Mouse (Mus musculus) forebrain, embryonic 10.5 days (tissue): Measurements from ENCODE around the gene Gm3776. TPM values are rescaled to one million over a fixed set of nuclear protein-coding genes. Genes with fewer than 3 reads are reported as not detected.
"Not testable (repeated sequence)": the region's sequence is repeated elsewhere in the genome, so short reads cannot be mapped to it uniquely, and the experiment has no call there.

ENCODE experiments used
- DNase-seq: peaks from one replicate; pipeline ENCODE4 v3.0.0-alpha.2; 2017; ENCODE audit warnings: low spot score; ENCODE audit errors: extremely low spot score
- H3K27ac ChIP-seq: fragments of 300-500 bp; sonication (generic); 2 replicates; pipeline ENCODE4 v1.5.1; 2016; ENCODE audit warnings: mild to moderate bottlenecking
- H3K27me3 ChIP-seq: fragments of 300-500 bp; sonication (generic); 2 replicates; pipeline ENCODE4 v1.6.1; 2016; ENCODE audit warnings: mild to moderate bottlenecking; ENCODE audit not compliant: poor library complexity, severe bottlenecking
- H3K36me3 ChIP-seq: fragments of 300-500 bp; sonication (generic); replicated peaks from 2 replicates; pipeline ENCODE4 v1.6.1; 2016; ENCODE audit warnings: mild to moderate bottlenecking, moderate library complexity
- H3K4me1 ChIP-seq: fragments of 300-500 bp; sonication (generic); 2 replicates; pipeline ENCODE4 v1.6.1; 2016
- H3K4me3 ChIP-seq: fragments of 300-500 bp; sonication (generic); 2 replicates; pipeline ENCODE4 v1.5.1; 2016; ENCODE audit warnings: mild to moderate bottlenecking, moderate library complexity
- H3K9me3 ChIP-seq: fragments of 300-500 bp; sonication (generic); 2 replicates; pipeline ENCODE4 v1.6.1; 2016; ENCODE audit warnings: mild to moderate bottlenecking, moderate library complexity
- whole genome bisulfite sequencing: fragments of 180-500 bp; shearing (Covaris S2); methylation state at CpG from one replicate; pipeline ENCODE4 v1.1.7; 2016; 5-methylcytosine and 5-hydroxymethylcytosine counted together
- polyA plus RNA-seq: library from polyadenylated mRNA; unstranded; fragments of >200 nt; fragmentation: Nextera tagmentation; extraction: Ambion mirVana; gene quantifications from 2 replicates; pipeline ENCODE4 v1.2.1, GENCODE M21; 2016

Gm3776 gene
- polyA plus RNA-seq, 1 experiment from 2014 or later, result not detected

DNA sequence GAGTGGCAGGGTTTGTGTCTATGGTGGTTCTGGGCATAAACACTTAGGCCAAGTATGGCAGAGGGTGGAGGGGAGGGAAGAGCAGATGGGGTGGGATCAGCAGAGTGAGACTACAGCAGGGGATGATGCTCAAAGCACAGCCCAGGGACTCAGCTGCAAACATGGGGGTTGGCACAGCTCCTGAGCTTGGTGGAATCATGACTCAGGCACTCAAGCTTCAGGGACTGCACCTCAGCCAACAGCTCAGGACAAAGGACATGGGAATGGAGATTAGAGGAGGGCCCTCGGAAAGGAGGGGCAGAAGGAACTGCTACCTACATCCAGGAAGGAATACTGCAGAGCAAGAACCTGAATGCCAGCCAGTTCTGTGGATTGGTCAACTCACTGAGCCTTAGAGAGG, 42.2 kb downstream of the Gm3776 start:
- H3K27me3 ChIP-seq, H3K4me1 ChIP-seq, H3K36me3 ChIP-seq, H3K27ac ChIP-seq, H3K9me3 ChIP-seq, H3K4me3 ChIP-seq, DNase-seq: not testable (repeated sequence)
- 78% methylated on average over 1 of the region's 1 CpGs for WGBS

DNA sequence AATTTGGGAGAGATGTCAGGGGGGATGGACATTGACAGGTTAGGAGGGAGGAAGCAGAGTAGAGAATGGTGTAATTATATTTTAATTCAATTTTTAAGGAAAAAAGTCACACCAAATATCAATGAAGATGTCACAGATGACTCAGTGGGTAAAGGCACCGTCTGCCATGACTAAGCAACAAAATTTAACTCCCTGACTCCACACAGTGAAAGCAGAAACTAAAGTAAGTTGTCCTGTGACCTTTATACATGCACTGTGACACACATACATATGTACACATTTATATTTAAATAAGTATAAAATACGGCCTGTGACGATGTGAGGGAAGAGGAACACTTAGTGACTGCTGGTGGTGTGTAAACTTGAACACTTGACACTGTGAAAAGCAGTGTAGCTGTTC, 51.2 kb downstream of the Gm3776 start:
- H3K27ac ChIP-seq, H3K9me3 ChIP-seq, H3K36me3 ChIP-seq, DNase-seq, H3K4me1 ChIP-seq, H3K4me3 ChIP-seq, H3K27me3 ChIP-seq: not testable (repeated sequence)
- 88% methylated on average over 3 of the region's 3 CpGs for WGBS

- H3K27me3 ChIP-seq, result no peaks in the 10 kb centered on the region
- WGBS, result 86% methylated on average over 2 of the region's 2 CpGs
- no peak for DNase-seq
- H3K9me3 ChIP-seq, result no peaks in the 10 kb centered on the region
- no peaks in the 10 kb centered on the region for H3K36me3 ChIP-seq
- H3K4me3 ChIP-seq, result no peak within 1 kb of the TSS
- H3K27ac ChIP-seq, result no peak within 1 kb of the TSS
- no peaks in the 10 kb centered on the region for H3K4me1 ChIP-seq
These were observed 57.8 kb downstream of the Gm3776 start, which contains the start of gene Omt2a for GRCm38 (mm10) chr9:78314696-78315095. TSS of gene Omt2a (minus strand) at chr9:78314796.

Other genes with a start within 250 kb of the Gm3776 start
- 0.10 TPM in 1 of 2 replicates, not detected in the other for gene Gcm1, start 205.2 kb upstream of the Gm3776 start, polyA plus RNA-seq
- gene Fbxo9, start 148.1 kb upstream of the Gm3776 start, polyA plus RNA-seq, result 21.0 and 22.9 TPM in 2 replicates
- gene Ick, start 147.9 kb upstream of the Gm3776 start, polyA plus RNA-seq, result 31.9 and 36.0 TPM in 2 replicates
- gene Gsta4, start 74.4 kb upstream of the Gm3776 start, polyA plus RNA-seq, result 103 and 112 TPM in 2 replicates
- gene Gsta1, start 26.5 kb upstream of the Gm3776 start, polyA plus RNA-seq, result not detected in 2 replicates
- not detected in 2 replicates for gene Gm10639, start 32.8 kb downstream of the Gm3776 start, polyA plus RNA-seq
- not detected in 2 replicates for gene Omt2a, start 57.7 kb downstream of the Gm3776 start, polyA plus RNA-seq
- gene Omt2b, start 70.5 kb downstream of the Gm3776 start, polyA plus RNA-seq, result not detected in 2 replicates
- gene Gsta2, start 98.7 kb downstream of the Gm3776 start, polyA plus RNA-seq, result not detected in 2 replicates
- gene Dppa5a, start 111.0 kb downstream of the Gm3776 start, polyA plus RNA-seq, result 0.36 TPM in 1 of 2 replicates, not detected in the other
- gene Ooep, start 121.6 kb downstream of the Gm3776 start, polyA plus RNA-seq, result 2.3 and 3.2 TPM in 2 replicates
- 0.17 and 0.24 TPM in 2 replicates for gene Ddx43, start 138.6 kb downstream of the Gm3776 start, polyA plus RNA-seq
- 0.27 and 0.32 TPM in 2 replicates for gene Cgas, start 186.1 kb downstream of the Gm3776 start, polyA plus RNA-seq
- gene Mto1, start 191.1 kb downstream of the Gm3776 start, polyA plus RNA-seq, result 23.5 and 26.1 TPM in 2 replicates
- 0.58 and 0.88 TPM in 2 replicates for gene Gm17324, start 191.7 kb downstream of the Gm3776 start, polyA plus RNA-seq
- gene Eef1a1, start 232.0 kb downstream of the Gm3776 start, polyA plus RNA-seq, result 3,994 and 4,016 TPM in 2 replicates